Mouse (Mus musculus): ENCODE measurements around the gene Matn4.

The Matn4 gene

DNA sequence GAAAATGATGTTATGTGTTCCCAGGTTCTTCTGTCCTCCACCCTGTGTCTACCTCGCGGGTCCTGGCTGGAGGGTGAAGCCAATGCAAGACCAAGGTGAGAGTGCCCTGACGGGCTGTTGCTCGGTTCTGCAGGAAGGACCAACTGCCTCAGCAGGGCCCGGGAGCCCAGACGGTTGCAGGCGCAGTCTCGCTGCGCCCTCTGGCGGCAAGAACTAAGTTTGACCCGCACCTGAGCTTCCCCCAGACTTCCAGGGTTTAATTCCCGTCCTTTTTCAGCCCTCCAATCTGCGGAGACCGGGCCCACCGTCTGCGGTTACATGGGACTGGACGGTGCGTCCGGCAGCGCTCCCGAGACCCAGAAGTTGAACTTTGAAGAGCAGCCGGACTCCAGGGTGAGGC lies 2.7 kb upstream of the Matn4 start:
- peak; percentile 46 for DNase-seq

- no peak for DNase-seq
These were observed 559 bp upstream of the Matn4 start for GRCm38 (mm10) chr2:164405519-164405918.

- DNase-seq: peak; percentile 44
These were observed 624 bp downstream of the Matn4 start for GRCm38 (mm10) chr2:164404082-164404990.

GRCm38 (mm10) chr2:164403396-164404081 lies 1.4 kb downstream of the Matn4 start:
- no peak for DNase-seq

GRCm38 (mm10) chr2:164402906-164403305 lies 2.1 kb downstream of the Matn4 start, which contains the start of gene Rbpjl:
Gene Rbpjl (plus strand): TSS chr2:164403141.
- DNase-seq: peak; percentile 72

DNA sequence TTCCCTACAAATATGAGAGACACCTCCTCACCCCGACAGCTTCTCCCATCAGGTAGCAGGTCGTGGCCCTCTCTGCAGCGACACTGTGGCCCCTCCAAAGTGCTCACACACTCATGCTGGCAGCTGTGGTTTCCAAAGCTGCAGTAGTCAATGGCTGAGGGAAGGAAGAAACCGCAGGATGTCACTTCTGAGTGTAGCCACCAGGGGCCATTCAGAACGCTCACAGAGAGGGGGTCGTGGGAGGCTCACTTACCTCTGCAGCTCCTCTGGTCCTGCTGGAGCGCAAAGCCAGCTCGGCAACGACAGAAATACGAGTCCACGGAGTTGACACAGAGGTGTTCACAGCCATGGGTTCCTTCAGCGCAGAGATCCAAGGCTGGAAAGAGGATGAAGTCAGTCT lies 8.0 kb downstream of the Matn4 start:
- DNase-seq: no peak

DNA sequence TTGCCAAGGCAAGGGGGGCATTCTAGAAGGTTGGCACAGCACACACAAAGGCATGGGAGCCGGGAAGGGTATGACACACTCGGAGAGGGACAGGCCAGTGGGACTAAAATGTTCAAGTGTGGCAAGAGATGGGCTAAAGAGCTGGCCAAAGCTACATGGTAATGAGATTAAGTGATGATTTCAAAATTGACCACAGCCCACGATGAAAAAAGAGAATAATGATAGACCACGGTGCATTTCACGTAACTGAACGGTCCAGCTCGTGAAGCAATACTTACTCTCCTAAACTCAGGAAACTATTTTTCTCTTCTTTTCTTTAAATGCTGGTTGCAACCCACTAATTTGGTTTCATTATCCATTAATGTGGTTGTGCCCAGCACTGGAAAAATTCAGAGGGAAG lies 8.9 kb downstream of the Matn4 start:
- no peak for DNase-seq

DNA sequence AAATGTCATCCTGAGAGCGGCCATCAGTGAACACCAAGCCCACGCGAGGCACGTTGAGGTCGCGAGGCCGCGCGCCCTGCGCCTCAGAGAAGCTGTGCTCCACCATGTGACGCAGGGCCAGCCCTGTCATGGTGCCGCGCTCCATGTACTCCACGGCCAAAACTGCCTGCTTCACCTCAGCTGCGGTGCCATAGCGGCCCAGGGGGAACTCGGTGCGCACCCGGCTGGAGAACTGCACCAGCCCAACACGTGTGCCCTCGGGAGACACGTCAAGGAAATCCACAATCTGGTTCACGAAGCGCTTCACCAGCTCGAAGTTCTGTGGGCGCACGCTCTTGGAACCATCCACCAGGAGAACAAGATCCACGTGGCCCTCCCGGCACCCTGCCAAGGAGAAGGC lies 11.8 kb downstream of the Matn4 start:
- no peak for DNase-seq

GRCm38 (mm10) chr2:164389499-164389898 lies 15.5 kb downstream of the Matn4 start:
- DNase-seq: peak; percentile 67

DNA sequence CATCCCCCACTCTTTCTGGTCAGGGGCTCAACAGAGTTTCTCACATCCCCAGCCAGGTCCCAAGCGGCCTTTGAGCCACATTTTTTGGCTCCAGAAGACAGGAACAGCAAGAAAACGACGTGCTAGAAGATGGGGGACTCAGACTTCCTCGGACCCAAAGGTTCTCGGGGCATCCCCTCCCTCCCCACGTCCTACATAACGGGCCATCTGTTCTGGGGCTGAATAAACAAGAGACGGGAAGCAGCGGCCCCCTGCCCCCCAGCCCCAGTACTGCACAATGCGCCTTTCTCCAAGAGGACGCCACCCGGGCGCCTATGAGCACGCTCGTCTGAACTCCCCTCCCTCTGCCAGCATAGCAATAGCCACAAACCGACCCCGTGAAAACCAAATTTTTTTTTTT lies 15.9 kb downstream of the Matn4 start, which contains the start of gene Slpi:
Gene Slpi (minus strand): TSS at position 76 of the 400 bp plus-strand sequence.
- DNase-seq: no peak

DNA sequence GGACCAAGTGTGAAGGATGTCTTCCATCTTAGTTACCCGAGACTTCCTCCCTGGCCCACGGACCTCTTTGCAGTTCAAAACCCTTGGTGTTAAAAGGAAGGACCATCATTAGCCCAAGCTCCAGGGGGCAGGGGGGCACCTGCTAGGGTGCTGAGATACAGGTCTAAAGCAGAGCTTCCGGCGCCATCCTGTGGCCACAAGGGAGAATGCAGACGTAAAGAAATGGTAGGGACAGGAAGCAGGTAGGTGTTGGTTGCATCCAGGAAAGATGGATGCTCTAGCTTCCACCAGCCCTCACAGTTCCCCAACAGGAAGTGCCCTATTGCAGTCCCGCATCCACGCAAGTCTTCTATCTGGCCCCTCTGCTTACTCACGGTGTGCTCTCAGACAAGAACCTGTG lies 18.0 kb downstream of the Matn4 start:
- no peak for DNase-seq

DNA sequence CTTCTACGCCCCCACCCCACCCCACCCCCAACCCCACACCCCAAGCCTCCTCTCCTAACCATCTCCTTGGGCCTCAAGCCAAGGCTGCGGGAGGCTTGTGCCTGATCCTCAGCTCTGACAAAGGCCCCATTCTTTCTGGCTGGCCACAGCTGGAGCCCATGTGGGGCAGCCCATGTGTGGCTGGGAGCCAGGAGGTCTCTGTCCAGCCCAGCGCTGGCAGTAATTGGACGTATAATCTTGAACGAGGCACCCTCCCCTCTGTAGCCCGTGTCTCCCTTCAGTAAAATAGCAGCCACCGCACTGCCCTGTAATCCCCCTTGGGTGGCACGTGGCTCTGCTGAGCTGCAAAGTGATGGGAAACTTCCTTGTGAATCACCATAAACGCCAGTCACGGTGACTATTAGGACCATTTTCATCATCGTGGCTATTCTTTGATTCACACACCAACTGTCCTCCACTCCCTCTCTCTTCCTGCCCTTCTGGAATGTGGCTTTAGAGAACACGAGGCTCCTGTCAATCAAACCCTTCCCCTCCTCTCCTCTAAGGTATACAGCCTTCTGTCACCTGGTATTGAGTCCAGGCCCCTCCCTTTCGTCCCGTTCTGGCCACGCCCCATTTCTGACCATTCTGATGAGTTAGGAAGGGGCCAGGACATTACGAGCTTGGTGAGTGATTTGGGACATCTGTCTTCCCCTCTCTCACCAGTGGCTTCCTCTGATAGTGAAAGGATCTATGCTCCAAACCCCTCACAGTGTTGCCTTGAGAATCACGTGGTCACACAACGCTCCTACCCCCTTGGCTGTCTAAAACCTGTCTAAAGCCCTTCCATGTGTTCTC lies 18.8 kb downstream of the Matn4 start:
- DNase-seq: no peak

GRCm38 (mm10) chr2:164383656-164384399 lies 21.1 kb downstream of the Matn4 start:
- no peak for DNase-seq

DNA sequence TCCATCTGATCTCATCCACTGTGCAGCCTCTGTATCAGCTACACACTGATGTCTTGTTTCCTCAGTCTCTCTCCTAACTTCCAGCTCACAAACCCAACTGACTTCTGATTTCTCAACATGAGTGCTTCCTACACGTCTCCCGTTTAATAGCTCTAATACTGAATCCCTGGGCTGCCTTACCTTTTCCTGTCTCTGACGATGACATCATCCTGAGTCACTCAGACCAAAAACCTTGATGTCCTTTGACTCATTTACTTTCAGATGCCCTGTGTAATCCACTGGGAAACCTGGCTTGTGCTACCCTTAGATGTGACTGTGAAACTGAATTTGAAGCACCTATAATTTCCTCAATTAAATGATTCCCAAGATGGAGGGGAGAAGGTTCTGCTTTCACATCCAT lies 22.0 kb downstream of the Matn4 start:
- DNase-seq: no peak

- DNase-seq: no peak
These were observed 23.2 kb downstream of the Matn4 start for GRCm38 (mm10) chr2:164381726-164382125.

DNA sequence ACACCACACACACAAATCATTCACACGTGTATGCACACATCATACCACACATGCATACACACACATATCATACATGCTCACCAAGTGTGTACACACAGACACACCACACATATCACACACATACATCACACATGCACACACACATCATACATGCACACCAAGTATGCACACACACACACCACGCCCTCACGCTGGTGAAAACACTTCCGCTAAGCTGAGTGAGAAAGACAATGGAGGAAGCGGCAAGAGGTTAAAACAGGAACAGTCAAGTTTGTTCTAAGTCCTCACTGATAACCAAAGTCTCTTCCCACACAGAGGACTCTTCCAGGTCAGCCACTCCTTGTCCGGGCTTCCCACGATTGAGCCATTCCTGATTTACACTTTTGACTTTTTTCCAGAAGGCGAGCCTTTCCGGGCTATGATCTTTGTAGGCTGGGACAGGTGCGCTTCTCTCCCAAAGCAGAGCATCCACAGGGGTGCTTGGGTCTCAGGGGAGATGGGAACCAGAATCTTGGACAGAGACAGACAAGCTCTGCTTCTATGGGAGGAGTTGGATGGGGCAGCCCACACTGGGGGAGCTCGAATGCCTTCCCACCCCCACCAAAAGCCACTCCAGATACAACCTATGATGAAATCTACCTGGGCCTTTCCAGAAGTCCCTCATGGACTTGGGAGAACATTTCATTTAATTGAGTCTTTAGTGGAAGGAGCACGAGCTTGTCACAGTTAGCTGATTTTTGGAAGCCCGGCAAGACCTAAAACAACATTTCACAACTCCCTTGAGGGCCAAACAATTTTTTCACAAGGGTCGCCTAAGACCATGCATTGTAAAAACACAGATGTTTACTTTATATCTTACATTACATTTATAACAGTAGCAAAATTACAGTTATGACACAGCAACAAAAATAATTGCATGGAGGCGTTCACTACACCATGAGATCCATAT lies 27.2 kb downstream of the Matn4 start:
- no peak for DNase-seq

DNA sequence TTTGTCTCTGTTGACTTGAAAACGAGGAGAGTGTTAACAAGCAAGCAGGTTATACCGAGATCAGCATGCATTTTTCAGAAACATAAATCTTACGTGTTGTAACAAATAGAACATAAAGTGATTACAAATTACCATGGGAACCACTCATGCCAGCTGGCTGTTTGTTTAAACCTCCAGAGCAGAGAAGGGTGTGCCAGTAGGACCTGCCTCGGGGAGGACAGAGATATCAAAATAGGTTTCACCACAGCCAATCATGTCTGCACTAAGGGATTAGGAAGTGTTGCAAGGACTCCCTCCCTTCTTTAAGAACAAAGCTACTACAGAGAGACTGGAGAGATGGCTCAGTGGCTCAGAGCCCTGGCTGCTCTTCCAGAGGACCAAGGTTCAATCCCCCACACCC lies 31.8 kb downstream of the Matn4 start:
- DNase-seq: no peak

- DNase-seq: no peak
These were observed 32.4 kb downstream of the Matn4 start for GRCm38 (mm10) chr2:164372408-164373053.

GRCm38 (mm10) chr2:164371371-164371770 lies 33.6 kb downstream of the Matn4 start:
- no peak for DNase-seq

- no peak for DNase-seq
These were observed 36.3 kb downstream of the Matn4 start for GRCm38 (mm10) chr2:164368620-164369105.
